Mouse (Mus musculus): ENCODE results near the gene Glt6d1. TPM values are rescaled to one million over a fixed set of nuclear protein-coding genes. Genes with fewer than 3 reads are reported as not detected.

Glt6d1 gene
- polyA plus RNA-seq, 1 experiment: not detected

GRCm38 (mm10) chr2:25852626-25853025 lies 37.0 kb upstream of the Glt6d1 start:
- Histone ChIP-seq H3K4me1 (ENCODE audit: control insufficient read depth, insufficient read depth, low read length) (no peaks in the 10 kb centered on the region; the same call in 1 of the 2 replicates), H3K27ac (ENCODE audit: insufficient read depth, low read length) (no peak overlapping the region), H3K4me3 (replicated peaks; ENCODE audit: insufficient read depth, low read depth, low read length) (no peak overlapping the region), H3K27me3 (ENCODE audit: control insufficient read depth, insufficient read depth, low read length) (no peaks in the 10 kb centered on the region)
- no peak for TF ChIP-seq CTCF (IDR thresholded peaks at IDR 0.05; ENCODE audit: borderline replicate concordance, insufficient read depth, low read depth, low read length)
- TF ChIP-seq POLR2A (IDR thresholded peaks at IDR 0.05; ENCODE audit: borderline replicate concordance, insufficient read depth, low read length): no peak
- DNase-seq: peak; percentile 32 to 46
- 21% methylated on average over 3 of the region's 3 CpGs for WGBS

GRCm38 (mm10) chr2:25850330-25850729 lies 34.7 kb upstream of the Glt6d1 start:
- Histone ChIP-seq H3K27ac (ENCODE audit: insufficient read depth, low read length) (no peak overlapping the region), H3K4me1 (ENCODE audit: control insufficient read depth, insufficient read depth, low read length) (peaks cover 6% of the 10 kb centered on the region; the same call in 1 of the 2 replicates), H3K4me3 (replicated peaks; ENCODE audit: insufficient read depth, low read depth, low read length) (no peak overlapping the region), H3K27me3 (ENCODE audit: control insufficient read depth, insufficient read depth, low read length) (no peaks in the 10 kb centered on the region)
- TF ChIP-seq POLR2A (IDR thresholded peaks at IDR 0.05; ENCODE audit: borderline replicate concordance, insufficient read depth, low read length) (no peak), CTCF (IDR thresholded peaks at IDR 0.05; ENCODE audit: borderline replicate concordance, insufficient read depth, low read depth, low read length) (peak; percentile 90)
- 2% methylated on average over 4 of the region's 4 CpGs for WGBS
- peak; percentile 59 to 77 for DNase-seq

- no peak within 1 kb of the TSS for H3K27ac ChIP-seq (ENCODE audit: insufficient read depth, low read length)
- no peaks in the 10 kb centered on the region for H3K27me3 ChIP-seq (ENCODE audit: control insufficient read depth, insufficient read depth, low read length)
- H3K4me1 ChIP-seq (ENCODE audit: control insufficient read depth, insufficient read depth, low read length): 0 out of 2 replicates have a peak, but pooled peaks cover 6% of the 10 kb centered on the region
- no peak within 1 kb of the TSS for H3K4me3 ChIP-seq (replicated peaks; ENCODE audit: insufficient read depth, low read depth, low read length)
- no peak for DNase-seq
- WGBS: 76% methylated on average over 13 of the region's 16 CpGs
- TF ChIP-seq CTCF (IDR thresholded peaks at IDR 0.05; ENCODE audit: borderline replicate concordance, insufficient read depth, low read depth, low read length): no peak
- no peak for TF ChIP-seq POLR2A (IDR thresholded peaks at IDR 0.05; ENCODE audit: borderline replicate concordance, insufficient read depth, low read length)
These were observed 31.6 kb upstream of the Glt6d1 start, which contains the start of gene Sohlh1 for GRCm38 (mm10) chr2:25847226-25847625. TSS of gene Sohlh1 (minus strand) at chr2:25847248.

GRCm38 (mm10) chr2:25846516-25846915 lies 30.9 kb upstream of the Glt6d1 start:
- H3K4me3 ChIP-seq (replicated peaks; ENCODE audit: insufficient read depth, low read depth, low read length): no peak overlapping the region
- DNase-seq: no peak
- 35% methylated on average over 8 of the region's 8 CpGs for WGBS
- peaks cover 7% of the 10 kb centered on the region; the same call in 1 of the 2 replicates for H3K4me1 ChIP-seq (ENCODE audit: control insufficient read depth, insufficient read depth, low read length)
- TF ChIP-seq CTCF (IDR thresholded peaks at IDR 0.05; ENCODE audit: borderline replicate concordance, insufficient read depth, low read depth, low read length): no peak
- TF ChIP-seq POLR2A (IDR thresholded peaks at IDR 0.05; ENCODE audit: borderline replicate concordance, insufficient read depth, low read length): no peak
- H3K27me3 ChIP-seq (ENCODE audit: control insufficient read depth, insufficient read depth, low read length): no peaks in the 10 kb centered on the region
- no peak overlapping the region for H3K27ac ChIP-seq (ENCODE audit: insufficient read depth, low read length)

- no peak for TF ChIP-seq CTCF (IDR thresholded peaks at IDR 0.05; ENCODE audit: borderline replicate concordance, insufficient read depth, low read depth, low read length)
- TF ChIP-seq POLR2A (IDR thresholded peaks at IDR 0.05; ENCODE audit: borderline replicate concordance, insufficient read depth, low read length): no peak
- DNase-seq: no peak
- no peak overlapping the region for H3K4me3 ChIP-seq (replicated peaks; ENCODE audit: insufficient read depth, low read depth, low read length)
These were observed 28.4 kb upstream of the Glt6d1 start for GRCm38 (mm10) chr2:25844097-25844496.

GRCm38 (mm10) chr2:25842758-25843157 lies 27.1 kb upstream of the Glt6d1 start:
- no peaks in the 10 kb centered on the region for H3K27me3 ChIP-seq (ENCODE audit: control insufficient read depth, insufficient read depth, low read length)
- TF ChIP-seq POLR2A (IDR thresholded peaks at IDR 0.05; ENCODE audit: borderline replicate concordance, insufficient read depth, low read length) (no peak), CTCF (IDR thresholded peaks at IDR 0.05; ENCODE audit: borderline replicate concordance, insufficient read depth, low read depth, low read length) (no peak)
- no peak for DNase-seq
- peaks cover 7% of the 10 kb centered on the region; the same call in 1 of the 2 replicates for H3K4me1 ChIP-seq (ENCODE audit: control insufficient read depth, insufficient read depth, low read length)
- WGBS: 60% methylated on average over 1 of the region's 1 CpGs
- H3K27ac ChIP-seq (ENCODE audit: insufficient read depth, low read length): no peak overlapping the region
- no peak overlapping the region for H3K4me3 ChIP-seq (replicated peaks; ENCODE audit: insufficient read depth, low read depth, low read length)

More at GRCm38 (mm10) chr2:25844097-25844496, 28.4 kb upstream of the Glt6d1 start:
- no peaks in the 10 kb centered on the region for H3K27me3 ChIP-seq (ENCODE audit: control insufficient read depth, insufficient read depth, low read length)
- H3K4me1 ChIP-seq (ENCODE audit: control insufficient read depth, insufficient read depth, low read length): peaks cover 7% of the 10 kb centered on the region; the same call in 1 of the 2 replicates
- 89% methylated on average over 3 of the region's 3 CpGs for WGBS
- no peak overlapping the region for H3K27ac ChIP-seq (ENCODE audit: insufficient read depth, low read length)

GRCm38 (mm10) chr2:25842161-25842560 lies 26.5 kb upstream of the Glt6d1 start:
- Histone ChIP-seq H3K4me3 (replicated peaks; ENCODE audit: insufficient read depth, low read depth, low read length) (no peak overlapping the region), H3K27me3 (ENCODE audit: control insufficient read depth, insufficient read depth, low read length) (no peaks in the 10 kb centered on the region), H3K27ac (ENCODE audit: insufficient read depth, low read length) (no peak overlapping the region), H3K4me1 (ENCODE audit: control insufficient read depth, insufficient read depth, low read length) (peaks cover 7% of the 10 kb centered on the region; the same call in 1 of the 2 replicates)
- WGBS: 77% methylated on average over 4 of the region's 4 CpGs
- TF ChIP-seq CTCF (IDR thresholded peaks at IDR 0.05; ENCODE audit: borderline replicate concordance, insufficient read depth, low read depth, low read length): no peak
- no peak for DNase-seq

GRCm38 (mm10) chr2:25836291-25836690 lies 20.6 kb upstream of the Glt6d1 start:
- Histone ChIP-seq H3K27me3 (ENCODE audit: control insufficient read depth, insufficient read depth, low read length) (no peaks in the 10 kb centered on the region), H3K4me1 (ENCODE audit: control insufficient read depth, insufficient read depth, low read length) (no peaks in the 10 kb centered on the region), H3K4me3 (replicated peaks; ENCODE audit: insufficient read depth, low read depth, low read length) (no peak overlapping the region), H3K27ac (ENCODE audit: insufficient read depth, low read length) (no peak overlapping the region)
- 41% methylated on average over 5 of the region's 5 CpGs for WGBS
- TF ChIP-seq POLR2A (IDR thresholded peaks at IDR 0.05; ENCODE audit: borderline replicate concordance, insufficient read depth, low read length) (no peak), CTCF (IDR thresholded peaks at IDR 0.05; ENCODE audit: borderline replicate concordance, insufficient read depth, low read depth, low read length) (peak; percentile 97)
- DNase-seq: peak; percentile 79 to 87
